Mouse (Mus musculus): ENCODE measurements around the gene Slc30a10. TPM values are rescaled to one million over a fixed set of nuclear protein-coding genes. Genes with fewer than 3 reads are reported as not detected.

The Slc30a10 gene
- polyA plus RNA-seq, 1 experiment from 2014 or later: 17.6 TPM

- WGBS (ENCODE audit: insufficient replicate concordance): 79% methylated on average over 18 of the region's 18 CpGs
- H3K36me3 ChIP-seq: no peaks in the 10 kb centered on the region
- ATAC-seq: no peak
- peaks cover 4% of the 10 kb centered on the region; the same call in 1 of the 2 replicates for H3K4me1 ChIP-seq
- no peak overlapping the region for H3K9ac ChIP-seq
- no peak overlapping the region for H3K27ac ChIP-seq
- H3K27me3 ChIP-seq (replicated peaks): peaks cover 15% of the 10 kb centered on the region; the same call in 1 of the 2 replicates
- no peaks in the 10 kb centered on the region for H3K9me3 ChIP-seq (replicated peaks)
- H3K4me3 ChIP-seq: no peak overlapping the region
- no peak overlapping the region for H3K4me2 ChIP-seq
Measured at GRCm38 (mm10) chr1:185441703-185442472, 12.8 kb upstream of the Slc30a10 start.

- no peak overlapping the region for H3K9ac ChIP-seq
- H3K9me3 ChIP-seq (replicated peaks): no peaks in the 10 kb centered on the region
- H3K36me3 ChIP-seq: no peaks in the 10 kb centered on the region
- peak overlapping the region; percentile 19; the same call in 1 of the 2 replicates for H3K4me2 ChIP-seq
- no peaks in the 10 kb centered on the region; the same call in 1 of the 2 replicates for H3K27me3 ChIP-seq (replicated peaks)
- no peak for ATAC-seq
- 86% methylated on average over 7 of the region's 7 CpGs for WGBS (ENCODE audit: insufficient replicate concordance)
- peaks cover 54% of the 10 kb centered on the region for H3K4me1 ChIP-seq
- peak overlapping the region; percentile 52 for H3K27ac ChIP-seq
- H3K4me3 ChIP-seq: no peak overlapping the region
Measured at GRCm38 (mm10) chr1:185448936-185449335, 5.7 kb upstream of the Slc30a10 start.

GRCm38 (mm10) chr1:185449727-185450126 is 4.9 kb upstream of the Slc30a10 start:
- WGBS (ENCODE audit: insufficient replicate concordance): 53% methylated on average over 2 of the region's 2 CpGs

GRCm38 (mm10) chr1:185451077-185451476 is 3.6 kb upstream of the Slc30a10 start:
- Histone ChIP-seq H3K9me3 (replicated peaks) (no peaks in the 10 kb centered on the region), H3K4me1 (peaks cover 65% of the 10 kb centered on the region), H3K27me3 (replicated peaks) (peaks cover 20% of the 10 kb centered on the region), H3K4me3 (peak overlapping the region; percentile 16; the same call in 1 of the 2 replicates), H3K36me3 (no peaks in the 10 kb centered on the region), H3K27ac (peak overlapping the region; percentile 98), H3K9ac (peak overlapping the region; percentile 50; the same call in 1 of the 2 replicates), H3K4me2 (peak overlapping the region; percentile 48)
- WGBS (ENCODE audit: insufficient replicate concordance): 77% methylated on average over 8 of the region's 8 CpGs
- ATAC-seq: no peak

More at GRCm38 (mm10) chr1:185449727-185450126, 4.9 kb upstream of the Slc30a10 start:
- Histone ChIP-seq H3K27me3 (replicated peaks) (peaks cover 7% of the 10 kb centered on the region; the same call in 1 of the 2 replicates), H3K4me2 (peak overlapping the region; percentile 19), H3K27ac (peak overlapping the region; percentile 98), H3K4me3 (no peak overlapping the region), H3K36me3 (no peaks in the 10 kb centered on the region), H3K4me1 (peaks cover 62% of the 10 kb centered on the region), H3K9me3 (replicated peaks) (no peaks in the 10 kb centered on the region), H3K9ac (0 out of 2 replicates have a peak overlapping the region, but pooled peaks have one; percentile 5)
- ATAC-seq: no peak

- Histone ChIP-seq H3K4me1 (peaks cover 69% of the 10 kb centered on the region), H3K27me3 (replicated peaks) (peaks cover 23% of the 10 kb centered on the region), H3K36me3 (peaks cover 3% of the 10 kb centered on the region), H3K9me3 (replicated peaks) (no peaks in the 10 kb centered on the region), H3K27ac (peak overlapping the region; percentile 98), H3K9ac (peak overlapping the region; percentile 50; the same call in 1 of the 2 replicates), H3K4me3 (peak overlapping the region; percentile 16; the same call in 1 of the 2 replicates), H3K4me2 (peak overlapping the region; percentile 48)
- WGBS (ENCODE audit: insufficient replicate concordance): 47% methylated on average over 3 of the region's 3 CpGs
- ATAC-seq: no peak
Measured at GRCm38 (mm10) chr1:185451495-185451894, 3.2 kb upstream of the Slc30a10 start.

GRCm38 (mm10) chr1:185452461-185452860 is 2.2 kb upstream of the Slc30a10 start:
- H3K27me3 ChIP-seq (replicated peaks): peaks cover 26% of the 10 kb centered on the region
- peak overlapping the region; percentile 78; the same call in 1 of the 2 replicates for H3K9ac ChIP-seq
- H3K9me3 ChIP-seq (replicated peaks): no peaks in the 10 kb centered on the region
- peak overlapping the region; percentile 98 for H3K27ac ChIP-seq
- peaks cover 13% of the 10 kb centered on the region for H3K36me3 ChIP-seq
- no peak overlapping the region; the same call in 1 of the 2 replicates for H3K4me2 ChIP-seq
- WGBS (ENCODE audit: insufficient replicate concordance): 61% methylated on average over 6 of the region's 6 CpGs
- no peak for ATAC-seq
- no peak overlapping the region for H3K4me3 ChIP-seq
- peaks cover 78% of the 10 kb centered on the region for H3K4me1 ChIP-seq

- Histone ChIP-seq H3K9ac (peak overlapping the region; percentile 78), H3K4me1 (peaks cover 91% of the 10 kb centered on the region), H3K36me3 (peaks cover 29% of the 10 kb centered on the region), H3K27me3 (replicated peaks) (peaks cover 26% of the 10 kb centered on the region), H3K4me3 (peak overlapping the region; percentile 88), H3K4me2 (peak overlapping the region; percentile 72), H3K9me3 (replicated peaks) (no peaks in the 10 kb centered on the region; the same call in 1 of the 2 replicates), H3K27ac (peak overlapping the region; percentile 98)
- WGBS (ENCODE audit: insufficient replicate concordance): 21% methylated on average over 4 of the region's 4 CpGs
- peak; percentile 9 for ATAC-seq
Measured at GRCm38 (mm10) chr1:185454144-185454543, 504 bp upstream of the Slc30a10 start.

GRCm38 (mm10) chr1:185454955-185455701 is 480 bp downstream of the Slc30a10 start:
- Histone ChIP-seq H3K36me3 (peaks cover 39% of the 10 kb centered on the region), H3K9ac (peak overlapping the region; percentile 96), H3K4me3 (peak overlapping the region; percentile 88), H3K9me3 (replicated peaks) (no peaks in the 10 kb centered on the region; the same call in 1 of the 2 replicates), H3K4me1 (peaks cover 91% of the 10 kb centered on the region), H3K4me2 (peak overlapping the region; percentile 72), H3K27ac (peak overlapping the region; percentile 98), H3K27me3 (replicated peaks) (peaks cover 26% of the 10 kb centered on the region)
- under 1% methylated on average over 71 of the region's 71 CpGs for WGBS (ENCODE audit: insufficient replicate concordance)
- peak; percentile 1; the same call in 1 of the 2 replicates for ATAC-seq

- peaks cover 92% of the 10 kb centered on the region for H3K4me1 ChIP-seq
Measured at GRCm38 (mm10) chr1:185456327-185456726, 1.7 kb downstream of the Slc30a10 start.

GRCm38 (mm10) chr1:185460096-185460495 is 5.4 kb downstream of the Slc30a10 start:
- WGBS (ENCODE audit: insufficient replicate concordance): 83% methylated on average over 5 of the region's 5 CpGs
- H3K4me3 ChIP-seq: peak overlapping the region; percentile 88
- H3K4me2 ChIP-seq: peak overlapping the region; percentile 72
- no peak for ATAC-seq
- H3K4me1 ChIP-seq: peaks cover 93% of the 10 kb centered on the region
- peak overlapping the region; percentile 57 for H3K9ac ChIP-seq
- H3K27me3 ChIP-seq (replicated peaks): peaks cover 16% of the 10 kb centered on the region
- H3K36me3 ChIP-seq: peaks cover 89% of the 10 kb centered on the region
- peak overlapping the region; percentile 98 for H3K27ac ChIP-seq
- H3K9me3 ChIP-seq (replicated peaks): no peaks in the 10 kb centered on the region; the same call in 1 of the 2 replicates

More at GRCm38 (mm10) chr1:185456327-185456726, 1.7 kb downstream of the Slc30a10 start:
- ATAC-seq: no peak
- peaks cover 51% of the 10 kb centered on the region for H3K36me3 ChIP-seq
- peak overlapping the region; percentile 96 for H3K9ac ChIP-seq
- 46% methylated on average over 9 of the region's 9 CpGs for WGBS (ENCODE audit: insufficient replicate concordance)
- no peaks in the 10 kb centered on the region; the same call in 1 of the 2 replicates for H3K9me3 ChIP-seq (replicated peaks)
- peaks cover 26% of the 10 kb centered on the region for H3K27me3 ChIP-seq (replicated peaks)
- H3K4me2 ChIP-seq: peak overlapping the region; percentile 72
- H3K27ac ChIP-seq: peak overlapping the region; percentile 98
- H3K4me3 ChIP-seq: peak overlapping the region; percentile 88

- H3K36me3 ChIP-seq: peaks cover 99% of the 10 kb centered on the region
- H3K27ac ChIP-seq: peak overlapping the region; percentile 72
- H3K9ac ChIP-seq: peak overlapping the region; percentile 36
- H3K27me3 ChIP-seq (replicated peaks): no peaks in the 10 kb centered on the region
- H3K4me3 ChIP-seq: no peak overlapping the region
- 79% methylated on average over 5 of the region's 5 CpGs for WGBS (ENCODE audit: insufficient replicate concordance)
- ATAC-seq: no peak
- peak overlapping the region; percentile 72 for H3K4me2 ChIP-seq
- peaks cover 98% of the 10 kb centered on the region for H3K4me1 ChIP-seq
- H3K9me3 ChIP-seq (replicated peaks): no peaks in the 10 kb centered on the region; the same call in 1 of the 2 replicates
Measured at GRCm38 (mm10) chr1:185462889-185463288, 8.2 kb downstream of the Slc30a10 start.

Measured in liver, embryonic 12.5 days (tissue).